Mouse (Mus musculus) heart, embryonic 10.5 days (tissue): ENCODE data around the gene Angptl2. TPM values are rescaled to one million over a fixed set of nuclear protein-coding genes. Genes with fewer than 3 reads are reported as not detected.

Experiments
- DNase-seq: peaks from one replicate; pipeline ENCODE4 v3.0.0-alpha.2; 2017; ENCODE audit warnings: low spot score
- H3K27ac ChIP-seq: fragments of 300-500 bp; sonication (generic); 2 replicates; pipeline ENCODE4 v1.5.1; 2016; ENCODE audit warnings: mild to moderate bottlenecking
- H3K27me3 ChIP-seq: fragments of 300-500 bp; sonication (generic); 2 replicates; pipeline ENCODE4 v1.6.1; 2016; ENCODE audit warnings: mild to moderate bottlenecking; ENCODE audit not compliant: poor library complexity, insufficient read depth, severe bottlenecking
- H3K36me3 ChIP-seq: fragments of 300-500 bp; sonication (generic); 2 replicates; pipeline ENCODE4 v1.6.1; 2016; ENCODE audit warnings: mild to moderate bottlenecking, moderate library complexity
- H3K4me1 ChIP-seq: fragments of 300-500 bp; sonication (generic); 2 replicates; pipeline ENCODE4 v1.6.1; 2016; ENCODE audit warnings: mild to moderate bottlenecking
- H3K4me3 ChIP-seq: fragments of 300-500 bp; sonication (generic); 2 replicates; pipeline ENCODE4 v1.5.1; 2016; ENCODE audit warnings: mild to moderate bottlenecking, moderate library complexity
- H3K9me3 ChIP-seq: fragments of 300-500 bp; sonication (generic); 2 replicates; pipeline ENCODE4 v1.6.1; 2016; ENCODE audit warnings: mild to moderate bottlenecking, moderate library complexity
- WGBS: fragments of 180-500 bp; shearing (Covaris S2); methylation state at CpG from one replicate; pipeline ENCODE4 v1.1.7; 2016; 5-methylcytosine and 5-hydroxymethylcytosine counted together
- polyA plus RNA-seq: library from polyadenylated mRNA; unstranded; fragments of >200 nt; fragmentation: Nextera tagmentation; extraction: Ambion mirVana; gene quantifications from 2 replicates; pipeline ENCODE4 v1.2.1, GENCODE M21; 2016

The Angptl2 gene
- polyA plus RNA-seq, 1 experiment from 2014 or later: 40.4 TPM

GRCm38 (mm10) chr2:33246841-33247240 is 31.0 kb downstream of the Angptl2 start:
- H3K4me3 ChIP-seq: no peak overlapping the region
- H3K27me3 ChIP-seq: no peaks in the 10 kb centered on the region
- no peaks in the 10 kb centered on the region for H3K9me3 ChIP-seq
- H3K36me3 ChIP-seq: peaks cover 37% of the 10 kb centered on the region
- DNase-seq: no peak
- H3K4me1 ChIP-seq: peaks cover 68% of the 10 kb centered on the region
- no peak overlapping the region; the same call in 1 of the 2 replicates for H3K27ac ChIP-seq
- 77% methylated on average over 5 of the region's 5 CpGs for WGBS

GRCm38 (mm10) chr2:33248549-33248948 is 32.7 kb downstream of the Angptl2 start:
- peaks cover 20% of the 10 kb centered on the region for H3K36me3 ChIP-seq
- 90% methylated on average over 7 of the region's 7 CpGs for WGBS
- peaks cover 76% of the 10 kb centered on the region for H3K4me1 ChIP-seq
- no peak for DNase-seq
- no peaks in the 10 kb centered on the region for H3K9me3 ChIP-seq
- no peaks in the 10 kb centered on the region for H3K27me3 ChIP-seq
- peak overlapping the region; percentile 85 for H3K27ac ChIP-seq
- no peak overlapping the region for H3K4me3 ChIP-seq

- DNase-seq: no peak
- peaks cover 13% of the 10 kb centered on the region; the same call in 1 of the 2 replicates for H3K36me3 ChIP-seq
- H3K27ac ChIP-seq: peak overlapping the region; percentile 85
- peaks cover 78% of the 10 kb centered on the region for H3K4me1 ChIP-seq
- H3K27me3 ChIP-seq: no peaks in the 10 kb centered on the region
- WGBS: 27% methylated on average over 3 of the region's 3 CpGs
- no peaks in the 10 kb centered on the region for H3K9me3 ChIP-seq
- H3K4me3 ChIP-seq: no peak overlapping the region
Observed at GRCm38 (mm10) chr2:33249922-33250633, 34.2 kb downstream of the Angptl2 start.

- Histone ChIP-seq H3K27me3 (no peaks in the 10 kb centered on the region), H3K4me3 (no peak overlapping the region), H3K4me1 (peaks cover 87% of the 10 kb centered on the region), H3K9me3 (no peaks in the 10 kb centered on the region), H3K27ac (peak overlapping the region; percentile 85), H3K36me3 (peaks cover 2% of the 10 kb centered on the region; the same call in 1 of the 2 replicates)
- 87% methylated on average over 6 of the region's 6 CpGs for WGBS
- no peak for DNase-seq
Observed at GRCm38 (mm10) chr2:33252751-33253150, 36.9 kb downstream of the Angptl2 start.

- peak; percentile 82 for DNase-seq
- Histone ChIP-seq H3K9me3 (no peaks in the 10 kb centered on the region), H3K4me1 (peaks cover 84% of the 10 kb centered on the region), H3K27ac (peak overlapping the region; percentile 85), H3K36me3 (no peaks in the 10 kb centered on the region), H3K4me3 (peak overlapping the region; percentile 4; the same call in 1 of the 2 replicates), H3K27me3 (no peaks in the 10 kb centered on the region)
- WGBS: 28% methylated on average over 4 of the region's 4 CpGs
Observed at GRCm38 (mm10) chr2:33253572-33254190, 37.8 kb downstream of the Angptl2 start.

- no peaks in the 10 kb centered on the region for H3K27me3 ChIP-seq
- DNase-seq: no peak
- no peak overlapping the region for H3K4me3 ChIP-seq
- H3K9me3 ChIP-seq: no peaks in the 10 kb centered on the region
- 77% methylated on average over 9 of the region's 9 CpGs for WGBS
- peak overlapping the region; percentile 85 for H3K27ac ChIP-seq
- H3K4me1 ChIP-seq: peaks cover 78% of the 10 kb centered on the region
- no peaks in the 10 kb centered on the region for H3K36me3 ChIP-seq
Observed at GRCm38 (mm10) chr2:33254318-33254985, 38.6 kb downstream of the Angptl2 start.

GRCm38 (mm10) chr2:33256769-33257537 is 41.1 kb downstream of the Angptl2 start:
- Histone ChIP-seq H3K27ac (peak overlapping the region; percentile 75; the same call in 1 of the 2 replicates), H3K36me3 (peaks cover 3% of the 10 kb centered on the region; the same call in 1 of the 2 replicates), H3K9me3 (no peaks in the 10 kb centered on the region), H3K4me3 (no peak overlapping the region), H3K27me3 (no peaks in the 10 kb centered on the region), H3K4me1 (peaks cover 63% of the 10 kb centered on the region)
- WGBS: 21% methylated on average over 3 of the region's 3 CpGs
- DNase-seq: no peak

- H3K4me3 ChIP-seq: no peak overlapping the region
- H3K27ac ChIP-seq: no peak overlapping the region
- peaks cover 3% of the 10 kb centered on the region; the same call in 1 of the 2 replicates for H3K36me3 ChIP-seq
- H3K27me3 ChIP-seq: no peaks in the 10 kb centered on the region
- no peak for DNase-seq
- peaks cover 45% of the 10 kb centered on the region for H3K4me1 ChIP-seq
- WGBS: 84% methylated on average over 8 of the region's 8 CpGs
- no peaks in the 10 kb centered on the region for H3K9me3 ChIP-seq
Observed at GRCm38 (mm10) chr2:33260772-33261171, 44.9 kb downstream of the Angptl2 start.

GRCm38 (mm10) chr2:33261475-33261874 is 45.6 kb downstream of the Angptl2 start:
- no peak for DNase-seq
- H3K27ac ChIP-seq: 0 out of 2 replicates have a peak overlapping the region, but pooled peaks have one; percentile 18
- 80% methylated on average over 3 of the region's 3 CpGs for WGBS
- H3K27me3 ChIP-seq: no peaks in the 10 kb centered on the region
- H3K4me3 ChIP-seq: no peak overlapping the region
- peaks cover 48% of the 10 kb centered on the region for H3K4me1 ChIP-seq
- H3K9me3 ChIP-seq: no peaks in the 10 kb centered on the region
- H3K36me3 ChIP-seq: peaks cover 3% of the 10 kb centered on the region; the same call in 1 of the 2 replicates

- H3K27me3 ChIP-seq: no peaks in the 10 kb centered on the region
- 0 out of 2 replicates have a peak overlapping the region, but pooled peaks have one; percentile 4 for H3K4me3 ChIP-seq
- peaks cover 64% of the 10 kb centered on the region for H3K4me1 ChIP-seq
- 19% methylated on average over 3 of the region's 3 CpGs for WGBS
- H3K36me3 ChIP-seq: peaks cover 3% of the 10 kb centered on the region; the same call in 1 of the 2 replicates
- H3K9me3 ChIP-seq: no peaks in the 10 kb centered on the region
- no peak for DNase-seq
- H3K27ac ChIP-seq: peak overlapping the region; percentile 82
Observed at GRCm38 (mm10) chr2:33265793-33266192, 49.9 kb downstream of the Angptl2 start.

GRCm38 (mm10) chr2:33267075-33267474 is 51.2 kb downstream of the Angptl2 start:
- Histone ChIP-seq H3K27me3 (no peaks in the 10 kb centered on the region), H3K27ac (peak overlapping the region; percentile 82; the same call in 1 of the 2 replicates), H3K4me1 (peaks cover 60% of the 10 kb centered on the region), H3K9me3 (no peaks in the 10 kb centered on the region), H3K4me3 (no peak overlapping the region), H3K36me3 (no peaks in the 10 kb centered on the region)
- 64% methylated on average over 1 of the region's 1 CpGs for WGBS
- no peak for DNase-seq

- H3K4me1 ChIP-seq: peaks cover 67% of the 10 kb centered on the region
Observed at GRCm38 (mm10) chr2:33268384-33269131, 52.7 kb downstream of the Angptl2 start.

More at GRCm38 (mm10) chr2:33268384-33269131, 52.7 kb downstream of the Angptl2 start:
- no peaks in the 10 kb centered on the region for H3K27me3 ChIP-seq
- H3K27ac ChIP-seq: peak overlapping the region; percentile 85
- no peak overlapping the region for H3K4me3 ChIP-seq
- no peak for DNase-seq
- H3K36me3 ChIP-seq: no peaks in the 10 kb centered on the region
- H3K9me3 ChIP-seq: no peaks in the 10 kb centered on the region
- 58% methylated on average over 6 of the region's 6 CpGs for WGBS
